Comparison of ENCODE assay signal across 8 mouse cellular contexts in genomic region chr8:9934891-9935565, GRCm38 (mm10). TPM values are rescaled to one million over a fixed set of nuclear protein-coding genes. Genes with fewer than 3 reads are reported as not detected.
DNase-seq lines count a peak whose midpoint lies in the region; ATAC-seq and TF ChIP-seq lines count a peak whose summit lies in the region.

No protein-coding gene starts in this region.

- no peak overlapping the region for H3K9ac ChIP-seq in lung, embryonic 16.5 days (ENCODE audit: low read length)

- peaks cover 3% of the 10 kb centered on the region for H3K27me3 ChIP-seq in C2C12 (ENCODE audit: control insufficient read depth, insufficient read depth, insufficient read length)
- H3K27me3 ChIP-seq in lung, embryonic 16.5 days (ENCODE audit: control insufficient read depth, insufficient read depth, low read depth, low read length), result no peaks in the 10 kb centered on the region

- TF ChIP-seq CTCF in C2C12 (IDR thresholded peaks at IDR 0.05; ENCODE audit: control insufficient read depth, insufficient read depth, insufficient read length), result peak; percentile 13
- peak; percentile 84 for TF ChIP-seq CTCF in cortical plate, adult 2 months (IDR thresholded peaks at IDR 0.05; ENCODE audit: extremely low read depth, insufficient read depth, low read length)

- H3K36me3 ChIP-seq in C2C12 (ENCODE audit: control insufficient read depth, insufficient read depth), result no peaks in the 10 kb centered on the region
- no peaks in the 10 kb centered on the region for H3K36me3 ChIP-seq in lung, embryonic 16.5 days (ENCODE audit: control insufficient read depth, insufficient read depth, low read length)

- peak; percentile 65 to 71 for ATAC-seq in hematopoietic stem cell, adult 5-6 weeks (replicated peaks in 1 of 2; ENCODE audit: insufficient read depth in 1 of 2, low FRiP score in 2 of 2, low TSS enrichment in 1 of 2, low read depth in 1 of 2, poor library complexity in 2 of 2, severe bottlenecking in 2 of 2)
- ATAC-seq in lung, embryonic 16.5 days (ENCODE audit: low read depth), result peak; percentile 96

- no peaks in the 10 kb centered on the region for H3K4me1 ChIP-seq in cortical plate, adult 2 months (ENCODE audit: control insufficient read depth, insufficient read depth, low read length)
- H3K4me1 ChIP-seq in lung, embryonic 16.5 days (replicated peaks; ENCODE audit: control insufficient read depth, insufficient read depth, low read length), result no peaks in the 10 kb centered on the region

- no peak overlapping the region for H3K27ac ChIP-seq in cortical plate, adult 2 months (ENCODE audit: insufficient read depth, low read length)
- H3K27ac ChIP-seq in lung, embryonic 16.5 days (ENCODE audit: low read length), result peak overlapping the region; percentile 83

- no peak overlapping the region for H3K4me2 ChIP-seq in lung, embryonic 16.5 days (ENCODE audit: low read depth, low read length)

- DNase-seq in R1 (ENCODE audit: low read depth, low spot score), result peak; percentile 69
- DNase-seq in layer of hippocampus, adult 9-11 months, result peak; percentile 17
- peak; percentile 71 for DNase-seq in retina, postnatal 1 day
- DNase-seq in urinary bladder, postnatal 25 days (ENCODE audit: low spot score), result peak; percentile 32

- no peak overlapping the region for H3K4me3 ChIP-seq in C2C12 (ENCODE audit: insufficient read depth, poor library complexity, severe bottlenecking)
- no peak overlapping the region for H3K4me3 ChIP-seq in cortical plate, adult 2 months (ENCODE audit: insufficient read depth, low read length)
- no peak overlapping the region for H3K4me3 ChIP-seq in lung, embryonic 16.5 days (ENCODE audit: low read length)

- H3ac ChIP-seq in C2C12 (ENCODE audit: control insufficient read depth, insufficient read length, low read depth), result no peak overlapping the region

- H3K9me3 ChIP-seq in lung, embryonic 16.5 days (ENCODE audit: control insufficient read depth, low read length), result no peaks in the 10 kb centered on the region

- no peak for TF ChIP-seq POLR2A in cortical plate, adult 2 months (IDR thresholded peaks at IDR 0.05; ENCODE audit: extremely low read depth, insufficient read depth, low read length)

- no peaks in the 10 kb centered on the region for H3K79me2 ChIP-seq in C2C12 (ENCODE audit: control insufficient read depth, insufficient read depth)

- WGBS in lung, embryonic 16.5 days, result 21% methylated on average over 10 of the region's 10 CpGs

- H3K79me3 ChIP-seq in C2C12 (ENCODE audit: low read depth), result no peaks in the 10 kb centered on the region

TF ChIP-seq in C2C12, 6 proteins besides CTCF, POLR2A, EP300 and RAD21:
- TF ChIP-seq CEBPB (IDR thresholded peaks at IDR 0.05; ENCODE audit: low read depth), result no peak
- TF ChIP-seq FOSL1 (IDR thresholded peaks at IDR 0.05; ENCODE audit: insufficient read depth, low read length, poor library complexity, severe bottlenecking), result no peak
- TF ChIP-seq MYOD1 (IDR thresholded peaks at IDR 0.05; ENCODE audit: control insufficient read depth, insufficient read length, low read depth), result no peak
- TF ChIP-seq MAX (IDR thresholded peaks at IDR 0.05), result no peak
- no peak for TF ChIP-seq MYOG (IDR thresholded peaks at IDR 0.05; ENCODE audit: control insufficient read depth, extremely low read depth, insufficient read length)
- TF ChIP-seq USF1 (IDR thresholded peaks at IDR 0.05; ENCODE audit: low read depth), result no peak

RNA-seq across cellular contexts. Expression of gene Lig4, which starts 42.5 kb away (rescaled TPM):
- polyA plus RNA-seq in C2C12 (2012; fragmentation: generic; extraction: Trizol), result 2.0 TPM
- 4.4 and 5.2 TPM in 2 replicates for polyA plus RNA-seq in cortical plate, adult 2 months (2012; rRNA removed)
- total RNA-seq in hematopoietic stem cell, adult 5-6 weeks (2017), result 1.6 and 1.7 TPM in 2 replicates
- polyA plus RNA-seq in lung, embryonic 16.5 days (2015; fragmentation: Nextera tagmentation; extraction: Ambion mirVana), result 5.3 and 5.7 TPM in 2 replicates

RNA-seq across cellular contexts. Expression of gene Abhd13, which starts 42.5 kb away (rescaled TPM):
- polyA plus RNA-seq in C2C12 (2012; fragmentation: generic; extraction: Trizol), result 6.4 TPM
- polyA plus RNA-seq in cortical plate, adult 2 months (2012; rRNA removed), result 12.9 and 13.0 TPM in 2 replicates
- 13.6 and 15.4 TPM in 2 replicates for total RNA-seq in hematopoietic stem cell, adult 5-6 weeks (2017)
- polyA plus RNA-seq in lung, embryonic 16.5 days (2015; fragmentation: Nextera tagmentation; extraction: Ambion mirVana), result 13.8 and 15.0 TPM in 2 replicates

Comparison
In these comparisons a context has a peak if more than half of its experiments do, and no peak if none do; other contexts are left out.
1. DNase-seq: peak in every context shown above with its lines; median percentile 71 in retina, postnatal 1 day; 69 in R1; 32 in urinary bladder, postnatal 25 days; 17 in layer of hippocampus, adult 9-11 months.